Mouse (Mus musculus) olfactory bulb, adult 2 months (tissue): ENCODE measurements at regions not wholly inside any gene's neighbourhood (a gene's known extent, or its start where the extent isn't known, plus 50 kb on each side); places are given as distances from the start of the nearest gene placed in this dataset.

Experiments used
- H3K27ac ChIP-seq: fragments of 200-500 bp; 2 replicates; pipeline ENCODE4 v1.5.1; 2012; ENCODE audit warnings: low read depth, low read length; ENCODE audit not compliant: insufficient read depth
- H3K4me1 ChIP-seq: fragments of 200-500 bp; 2 replicates; pipeline ENCODE4 v1.6.1; 2012; ENCODE audit warnings: low read length; ENCODE audit not compliant: control insufficient read depth, insufficient read depth
- H3K4me3 ChIP-seq: fragments of 200-500 bp; 2 replicates; pipeline ENCODE4 v1.5.1; 2012; ENCODE audit warnings: mild to moderate bottlenecking, low read depth, low read length, moderate library complexity; ENCODE audit not compliant: insufficient read depth
- CTCF ChIP-seq: fragments of 200-500 bp; IDR thresholded peaks from 2 replicates; pipeline ENCODE4 v1.5.1; 2012; ENCODE audit warnings: low read depth, mild to moderate bottlenecking, low read length, moderate library complexity; ENCODE audit not compliant: insufficient read depth
- POLR2A ChIP-seq: fragments of 200-500 bp; IDR thresholded peaks from 2 replicates; pipeline ENCODE4 v1.6.1; 2012; ENCODE audit warnings: mild to moderate bottlenecking, low read depth, low read length, moderate library complexity; ENCODE audit not compliant: insufficient read depth
- WGBS: fragments of 180-500 bp; shearing (Covaris S2); methylation state at CpG from one replicate; pipeline ENCODE4 v1.1.7; 2018; 5-methylcytosine and 5-hydroxymethylcytosine counted together

GRCm38 (mm10) chr13:101112176-101112575 lies 278.9 kb upstream of the Slc30a5 start:
- H3K4me1 ChIP-seq, result no peaks in the 10 kb centered on the region
- no peak overlapping the region for H3K27ac ChIP-seq
- WGBS, result 94% methylated on average over 4 of the region's 4 CpGs
- no peak for TF ChIP-seq POLR2A
- no peak for TF ChIP-seq CTCF
- no peak overlapping the region for H3K4me3 ChIP-seq

- WGBS, result 93% methylated on average over 2 of the region's 2 CpGs
- no peak for TF ChIP-seq CTCF
- no peak for TF ChIP-seq POLR2A
- H3K4me3 ChIP-seq, result no peak overlapping the region
Measured at GRCm38 (mm10) chr13:101111773-101112172, 278.5 kb upstream of the Slc30a5 start.

GRCm38 (mm10) chr13:101100621-101101020 lies 267.4 kb upstream of the Slc30a5 start:
- WGBS, result 68% methylated on average over 3 of the region's 3 CpGs
- peaks cover 3% of the 10 kb centered on the region; the same call in 1 of the 2 replicates for H3K4me1 ChIP-seq
- no peak for TF ChIP-seq POLR2A
- TF ChIP-seq CTCF, result no peak
- H3K4me3 ChIP-seq, result no peak overlapping the region
- H3K27ac ChIP-seq, result no peak overlapping the region

More at GRCm38 (mm10) chr13:101111773-101112172, 278.5 kb upstream of the Slc30a5 start:
- H3K27ac ChIP-seq, result no peak overlapping the region
- H3K4me1 ChIP-seq, result no peaks in the 10 kb centered on the region

- Histone ChIP-seq H3K4me3 (no peak overlapping the region), H3K27ac (no peak overlapping the region), H3K4me1 (peaks cover 7% of the 10 kb centered on the region; the same call in 1 of the 2 replicates)
- 85% methylated on average over 1 of the region's 1 CpGs for whole genome bisulfite sequencing
- TF ChIP-seq CTCF, result no peak
Measured at GRCm38 (mm10) chr13:101096856-101097255, 263.6 kb upstream of the Slc30a5 start.

GRCm38 (mm10) chr13:101096221-101096620 lies 263.0 kb upstream of the Slc30a5 start:
- no peak overlapping the region for H3K4me3 ChIP-seq
- H3K27ac ChIP-seq, result no peak overlapping the region
- WGBS, result 87% methylated on average over 6 of the region's 6 CpGs
- peaks cover 7% of the 10 kb centered on the region; the same call in 1 of the 2 replicates for H3K4me1 ChIP-seq
- TF ChIP-seq CTCF, result no peak
- TF ChIP-seq POLR2A, result no peak

- TF ChIP-seq POLR2A, result no peak
- TF ChIP-seq CTCF, result no peak
- H3K27ac ChIP-seq, result no peak overlapping the region
- H3K4me3 ChIP-seq, result no peak overlapping the region
- peaks cover 4% of the 10 kb centered on the region; the same call in 1 of the 2 replicates for H3K4me1 ChIP-seq
- 94% methylated on average over 6 of the region's 6 CpGs for WGBS
Measured at GRCm38 (mm10) chr13:101095057-101095831, 262.0 kb upstream of the Slc30a5 start.

- 72% methylated on average over 10 of the region's 10 CpGs for WGBS
- Histone ChIP-seq H3K27ac (no peak overlapping the region), H3K4me3 (no peak overlapping the region), H3K4me1 (peaks cover 4% of the 10 kb centered on the region; the same call in 1 of the 2 replicates)
- TF ChIP-seq POLR2A (no peak), CTCF (no peak)
Measured at GRCm38 (mm10) chr13:101092743-101093131, 259.5 kb upstream of the Slc30a5 start.

- Histone ChIP-seq H3K27ac (no peak overlapping the region), H3K4me1 (peaks cover 4% of the 10 kb centered on the region; the same call in 1 of the 2 replicates), H3K4me3 (no peak overlapping the region)
- WGBS, result 32% methylated on average over 18 of the region's 18 CpGs
- no peak for TF ChIP-seq CTCF
- TF ChIP-seq POLR2A, result no peak
Measured at GRCm38 (mm10) chr13:101092033-101092742, 259.0 kb upstream of the Slc30a5 start.

- Histone ChIP-seq H3K4me3 (no peak overlapping the region), H3K27ac (no peak overlapping the region), H3K4me1 (no peaks in the 10 kb centered on the region)
- no peak for TF ChIP-seq CTCF
- TF ChIP-seq POLR2A, result no peak
Measured at GRCm38 (mm10) chr13:101085182-101085581, 252.0 kb upstream of the Slc30a5 start.
